Mouse (Mus musculus): ENCODE results near the gene Rdm1. TPM values are rescaled to one million over a fixed set of nuclear protein-coding genes. Genes with fewer than 3 reads are reported as not detected.
"Not testable (repeated sequence)": the region's sequence is repeated elsewhere in the genome, so short reads cannot be mapped to it uniquely, and the experiment has no call there.

The Rdm1 gene
- polyA plus RNA-seq, 1 experiment from 2014 or later = 14.1 TPM

DNA sequence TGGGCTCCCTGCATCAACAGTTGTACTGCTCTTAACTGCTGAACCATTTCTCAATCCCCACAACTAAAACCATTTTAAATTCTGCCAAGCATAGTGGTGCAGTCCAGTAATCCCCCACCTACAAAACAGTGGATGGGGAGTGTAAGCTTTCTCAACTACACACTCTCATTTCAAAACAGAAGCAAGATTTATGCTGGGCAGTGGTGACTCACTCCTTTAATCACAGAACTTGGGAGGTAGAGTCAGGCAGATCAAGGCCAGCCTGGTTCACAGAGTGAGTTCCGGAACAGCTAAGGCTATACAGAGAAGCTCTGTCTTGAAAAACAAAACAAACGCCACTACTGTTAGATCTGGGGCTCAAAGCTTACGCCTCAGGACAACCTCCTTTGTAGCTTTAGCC, 8.4 kb upstream of the Rdm1 start:
- no peak overlapping the region for H3K27ac ChIP-seq (replicated peaks)
- no peak overlapping the region for H3K4me2 ChIP-seq
- 78% methylated on average over 3 of the region's 3 CpGs for WGBS

GRCm38 (mm10) chr11:101620022-101620655, 6.9 kb upstream of the Rdm1 start:
- 91% methylated on average over 11 of the region's 11 CpGs for WGBS
- H3K9ac ChIP-seq (replicated peaks); H3K27me3 ChIP-seq (replicated peaks); H3K4me3 ChIP-seq (replicated peaks); ATAC-seq (ENCODE audit: low FRiP score); H3K4me2 ChIP-seq; H3K9me3 ChIP-seq (replicated peaks); H3K27ac ChIP-seq (replicated peaks); H3K36me3 ChIP-seq: not testable (repeated sequence)
- H3K4me1 ChIP-seq = peaks cover 17% of the 10 kb centered on the region

More for the DNA sequence above, 8.4 kb upstream of the Rdm1 start:
- H3K4me1 ChIP-seq = peaks cover 17% of the 10 kb centered on the region
- no peak overlapping the region for H3K9ac ChIP-seq (replicated peaks)
- no peaks in the 10 kb centered on the region for H3K9me3 ChIP-seq (replicated peaks)
- H3K4me3 ChIP-seq (replicated peaks) = no peak overlapping the region
- no peaks in the 10 kb centered on the region for H3K27me3 ChIP-seq (replicated peaks)
- H3K36me3 ChIP-seq = no peaks in the 10 kb centered on the region
- ATAC-seq (ENCODE audit: low FRiP score) = no peak

GRCm38 (mm10) chr11:101626649-101626994, 373 bp upstream of the Rdm1 start:
- peak overlapping the region; percentile 98 for H3K4me2 ChIP-seq
- H3K4me3 ChIP-seq (replicated peaks) = peak overlapping the region; percentile 36
- H3K27me3 ChIP-seq (replicated peaks) = no peaks in the 10 kb centered on the region
- peak overlapping the region; percentile 84 for H3K27ac ChIP-seq (replicated peaks)
- peaks cover 10% of the 10 kb centered on the region for H3K4me1 ChIP-seq
- ATAC-seq (ENCODE audit: low FRiP score) = peak; percentile 45
- H3K9me3 ChIP-seq (replicated peaks) = no peaks in the 10 kb centered on the region
- peak overlapping the region; percentile 43 for H3K9ac ChIP-seq (replicated peaks)
- no peaks in the 10 kb centered on the region for H3K36me3 ChIP-seq
- WGBS = 7% methylated on average over 8 of the region's 8 CpGs

- peak; percentile 43; the same call in 1 of the 2 replicates for ATAC-seq (ENCODE audit: low FRiP score)
- under 1% methylated on average over 29 of the region's 33 CpGs for WGBS
- H3K4me2 ChIP-seq = peak overlapping the region; percentile 98
Observed at GRCm38 (mm10) chr11:101627857-101628559, 1.0 kb downstream of the Rdm1 start.

GRCm38 (mm10) chr11:101628733-101629417, 1.9 kb downstream of the Rdm1 start:
- ATAC-seq (ENCODE audit: low FRiP score); H3K9me3 ChIP-seq (replicated peaks); H3K27ac ChIP-seq (replicated peaks); H3K4me1 ChIP-seq; H3K4me3 ChIP-seq (replicated peaks); H3K27me3 ChIP-seq (replicated peaks); H3K9ac ChIP-seq (replicated peaks); H3K36me3 ChIP-seq: not testable (repeated sequence)
- H3K4me2 ChIP-seq = peak overlapping the region; percentile 98
- 76% methylated on average over 4 of the region's 5 CpGs for WGBS

More at GRCm38 (mm10) chr11:101627857-101628559, 1.0 kb downstream of the Rdm1 start:
- Histone ChIP-seq H3K27ac (replicated peaks) (peak overlapping the region; percentile 84), H3K9ac (replicated peaks) (peak overlapping the region; percentile 56), H3K36me3 (no peaks in the 10 kb centered on the region), H3K27me3 (replicated peaks) (no peaks in the 10 kb centered on the region), H3K4me3 (replicated peaks) (peak overlapping the region; percentile 65), H3K4me1 (peaks cover 10% of the 10 kb centered on the region), H3K9me3 (replicated peaks) (no peaks in the 10 kb centered on the region)

DNA sequence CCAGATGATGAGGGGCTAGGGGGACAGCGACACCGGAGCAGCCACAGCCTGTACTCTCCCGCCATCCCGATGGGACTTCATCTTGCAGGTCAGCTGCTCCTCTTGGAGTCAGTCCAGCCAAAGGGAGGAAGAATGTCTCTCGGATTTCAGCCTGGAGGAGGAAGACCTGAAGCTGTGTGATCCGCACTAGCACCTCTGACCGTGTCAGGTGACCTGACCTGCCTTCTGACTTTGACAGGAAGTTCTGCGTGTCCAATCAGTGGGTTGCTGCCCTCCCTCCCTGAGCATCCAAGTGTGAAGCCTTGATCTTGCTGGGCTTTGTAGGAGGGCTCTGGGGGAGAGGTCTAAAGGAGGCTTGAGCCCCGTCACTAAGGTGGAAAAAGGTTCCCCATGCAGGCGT, 8.7 kb downstream of the Rdm1 start:
- H3K9ac ChIP-seq (replicated peaks) = no peak overlapping the region
- peaks cover 1% of the 10 kb centered on the region; the same call in 1 of the 2 replicates for H3K4me1 ChIP-seq
- no peak overlapping the region for H3K27ac ChIP-seq (replicated peaks)
- H3K4me3 ChIP-seq (replicated peaks) = no peak overlapping the region
- no peak for ATAC-seq (ENCODE audit: low FRiP score)
- H3K9me3 ChIP-seq (replicated peaks) = no peaks in the 10 kb centered on the region
- no peaks in the 10 kb centered on the region for H3K36me3 ChIP-seq
- no peak overlapping the region for H3K4me2 ChIP-seq
- 89% methylated on average over 10 of the region's 10 CpGs for WGBS
- no peaks in the 10 kb centered on the region for H3K27me3 ChIP-seq (replicated peaks)

DNA sequence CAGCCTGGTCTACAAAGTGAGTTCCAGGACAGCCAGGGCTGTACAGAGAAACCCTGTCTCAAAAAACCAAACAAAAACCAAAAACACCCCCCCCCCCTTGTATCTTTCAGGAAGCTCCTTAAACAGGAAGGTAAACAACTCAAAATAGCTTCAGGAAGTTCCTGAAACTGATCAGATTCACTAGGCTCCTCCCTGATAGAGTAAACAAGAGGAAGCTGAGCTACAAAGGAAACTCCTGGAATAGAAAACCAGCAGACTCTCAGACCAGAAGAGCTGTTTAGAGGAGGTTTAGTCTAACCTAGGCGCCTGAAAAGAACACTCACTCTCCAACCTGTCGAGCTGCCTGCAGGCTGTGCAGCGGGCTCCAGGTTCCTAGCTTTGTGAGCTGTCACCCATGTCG, 12.8 kb downstream of the Rdm1 start:
- no peak overlapping the region for H3K27ac ChIP-seq (replicated peaks)
- no peak overlapping the region for H3K4me3 ChIP-seq (replicated peaks)
- 90% methylated on average over 4 of the region's 4 CpGs for WGBS
- no peaks in the 10 kb centered on the region for H3K9me3 ChIP-seq (replicated peaks)
- no peak overlapping the region for H3K9ac ChIP-seq (replicated peaks)
- no peak for ATAC-seq (ENCODE audit: low FRiP score)
- H3K4me1 ChIP-seq = peaks cover 10% of the 10 kb centered on the region
- no peak overlapping the region for H3K4me2 ChIP-seq
- H3K27me3 ChIP-seq (replicated peaks) = no peaks in the 10 kb centered on the region
- H3K36me3 ChIP-seq = no peaks in the 10 kb centered on the region

DNA sequence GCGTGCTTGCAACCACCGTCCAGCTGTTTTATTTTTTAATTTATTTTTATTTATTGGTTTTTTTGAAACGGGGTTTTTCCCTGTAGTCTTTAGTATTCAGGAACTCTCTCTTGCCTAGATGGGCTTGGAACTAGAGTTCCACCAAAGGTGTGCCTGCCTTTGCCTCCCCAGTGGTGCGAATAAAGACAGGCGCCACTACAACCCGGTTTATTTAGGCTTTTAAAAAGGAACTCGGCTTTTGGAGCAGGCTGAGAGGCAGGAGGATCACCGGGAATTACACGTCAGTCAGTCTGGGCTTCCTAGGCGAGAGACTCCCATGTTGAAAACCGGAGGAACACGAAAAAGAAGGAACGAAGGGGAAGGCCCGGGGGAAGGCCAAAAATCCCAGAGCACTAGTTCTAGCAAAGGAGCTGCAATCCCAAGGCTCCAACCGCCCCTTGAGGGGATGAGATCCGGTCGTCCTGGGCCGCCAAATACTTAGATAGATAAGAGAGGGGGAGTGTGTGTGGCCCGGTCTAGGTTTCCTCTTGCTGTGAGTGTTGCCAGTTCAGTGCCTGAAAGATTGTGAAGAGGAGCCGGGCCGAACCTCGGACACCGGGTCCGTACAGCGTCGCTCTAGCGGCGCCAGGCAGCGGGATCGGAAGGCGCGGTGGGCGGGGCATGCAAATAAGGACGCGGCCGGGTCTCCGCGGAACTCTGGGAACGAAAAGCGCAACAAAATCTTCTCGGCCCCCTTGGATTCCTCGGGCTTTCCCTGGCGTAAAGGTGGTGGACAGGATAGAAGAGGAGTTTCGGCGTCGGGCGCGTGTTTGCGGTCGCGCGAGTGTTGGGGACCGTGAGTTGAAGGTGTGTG, 14.1 kb downstream of the Rdm1 start:
- ATAC-seq (ENCODE audit: low FRiP score) = peak; percentile 88
- WGBS = 3% methylated on average over 53 of the region's 53 CpGs
- peak overlapping the region; percentile 88 for H3K27ac ChIP-seq (replicated peaks)
- H3K36me3 ChIP-seq; H3K27me3 ChIP-seq (replicated peaks); H3K9me3 ChIP-seq (replicated peaks): not testable (repeated sequence)
- H3K4me2 ChIP-seq = peak overlapping the region; percentile 55
- H3K9ac ChIP-seq (replicated peaks) = peak overlapping the region; percentile 34; the same call in 1 of the 2 replicates
- peak overlapping the region; percentile 39 for H3K4me3 ChIP-seq (replicated peaks)
- peaks cover 10% of the 10 kb centered on the region for H3K4me1 ChIP-seq

GRCm38 (mm10) chr11:101641710-101642642, 15.0 kb downstream of the Rdm1 start:
- Histone ChIP-seq H3K9ac (replicated peaks) (0 out of 2 replicates have a peak overlapping the region, but pooled peaks have one; percentile 34), H3K27ac (replicated peaks) (peak overlapping the region; percentile 88), H3K4me3 (replicated peaks) (peak overlapping the region; percentile 39; the same call in 1 of the 2 replicates), H3K4me1 (peaks cover 10% of the 10 kb centered on the region), H3K4me2 (peak overlapping the region; percentile 55)
- peak; percentile 80 for ATAC-seq (ENCODE audit: low FRiP score)
- WGBS = 6% methylated on average over 14 of the region's 26 CpGs
- H3K27me3 ChIP-seq (replicated peaks); H3K36me3 ChIP-seq; H3K9me3 ChIP-seq (replicated peaks): not testable (repeated sequence)

DNA sequence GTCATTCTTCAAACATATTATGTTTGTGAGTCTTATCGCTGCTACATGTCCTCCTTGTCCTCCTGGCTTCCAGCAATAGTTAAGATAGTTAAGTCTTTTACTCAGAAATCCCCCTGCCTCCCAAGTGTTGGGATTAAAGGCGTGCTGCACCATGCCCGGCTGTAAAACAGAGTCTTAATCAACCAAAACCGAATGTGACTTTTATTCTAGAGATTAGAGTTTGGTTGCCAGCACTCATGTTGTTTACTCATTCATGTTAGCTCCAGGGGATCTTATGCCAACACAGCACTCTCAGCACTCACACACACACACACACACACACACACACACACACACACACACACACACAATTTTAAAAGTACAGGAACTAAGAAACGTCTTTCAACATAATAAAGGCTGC, 15.9 kb downstream of the Rdm1 start:
- no peak overlapping the region for H3K9ac ChIP-seq (replicated peaks)
- no peak overlapping the region for H3K4me2 ChIP-seq
- WGBS = 57% methylated on average over 5 of the region's 5 CpGs
- no peak overlapping the region for H3K27ac ChIP-seq (replicated peaks)
- ATAC-seq (ENCODE audit: low FRiP score) = no peak
- H3K4me1 ChIP-seq = peaks cover 10% of the 10 kb centered on the region
- no peaks in the 10 kb centered on the region for H3K27me3 ChIP-seq (replicated peaks)
- H3K4me3 ChIP-seq (replicated peaks) = no peak overlapping the region
- H3K36me3 ChIP-seq = no peaks in the 10 kb centered on the region
- no peaks in the 10 kb centered on the region for H3K9me3 ChIP-seq (replicated peaks)

Data from neural tube, embryonic 15.5 days (tissue).